Mouse (Mus musculus) embryonic facial prominence, embryonic 11.5 days (tissue): ENCODE data around the gene Ppp2r2c. TPM values are rescaled to one million over a fixed set of nuclear protein-coding genes. Genes with fewer than 3 reads are reported as not detected.
A peak's percentile ranks its signal among the peaks of the same experiment; 100 is the strongest.

Experiments
- ATAC-seq: fragments of 200-750 bp; cut with Nextera tagmentation; replicated peaks from 2 replicates; pipeline ENCODE4 v1.8.0; 2017; ENCODE audit warnings: low read depth; ENCODE audit not compliant: insufficient number of reproducible peaks, low FRiP score, low TSS enrichment
- DNase-seq: peaks from one replicate; pipeline ENCODE4 v3.0.0-alpha.2; 2015; ENCODE audit warnings: low spot score
- H3K27ac ChIP-seq: fragments of 300-500 bp; sonication (generic); replicated peaks from 2 replicates; pipeline ENCODE4 v1.5.1; 2014; ENCODE audit warnings: mild to moderate bottlenecking, low read depth, low read length, control low read depth
- H3K27me3 ChIP-seq: fragments of 300-500 bp; sonication (generic); 2 replicates; pipeline ENCODE4 v1.6.1; 2014; ENCODE audit warnings: mild to moderate bottlenecking, low read length, moderate library complexity, mixed read lengths; ENCODE audit not compliant: control insufficient read depth, insufficient read depth
- H3K36me3 ChIP-seq: fragments of 300-500 bp; sonication (generic); replicated peaks from 2 replicates; pipeline ENCODE4 v1.6.1; 2014; ENCODE audit warnings: low read depth, mild to moderate bottlenecking, low read length, moderate library complexity, mixed read lengths; ENCODE audit not compliant: control insufficient read depth, insufficient read depth
- H3K4me1 ChIP-seq: fragments of 300-500 bp; sonication (generic); 2 replicates; pipeline ENCODE4 v1.6.1; 2014; ENCODE audit warnings: low read length, mixed read lengths; ENCODE audit not compliant: control insufficient read depth, insufficient read depth
- H3K4me2 ChIP-seq: fragments of 300-500 bp; sonication (generic); 2 replicates; pipeline ENCODE4 v1.6.1; 2014; ENCODE audit warnings: low read depth, mild to moderate bottlenecking, control low read depth, low read length, moderate library complexity
- H3K4me3 ChIP-seq: fragments of 300-500 bp; sonication (generic); 2 replicates; pipeline ENCODE4 v1.5.1; 2014; ENCODE audit warnings: low read depth, low read length, control low read depth
- H3K9ac ChIP-seq: fragments of 300-500 bp; sonication (generic); replicated peaks from 2 replicates; pipeline ENCODE4 v1.6.1; 2014; ENCODE audit warnings: mild to moderate bottlenecking, control low read depth, low read length
- H3K9me3 ChIP-seq: fragments of 300-500 bp; sonication (generic); replicated peaks from 2 replicates; pipeline ENCODE4 v1.6.1; 2016; ENCODE audit warnings: mild to moderate bottlenecking, low read length, inconsistent platforms, mixed read lengths; ENCODE audit not compliant: control insufficient read depth
- WGBS: fragments of 180-500 bp; shearing (Covaris S2); extraction: QIAGEN DNeasy Blood & Tissue Kit; methylation state at CpG from one replicate; pipeline ENCODE4 v1.1.7; 2014; 5-methylcytosine and 5-hydroxymethylcytosine counted together
- polyA plus RNA-seq: library from polyadenylated mRNA; unstranded; fragments of >200 nt; fragmentation: Nextera tagmentation; extraction: Ambion mirVana; gene quantifications from 2 replicates; pipeline ENCODE4 v1.2.1, GENCODE M21; 2014

The Ppp2r2c gene
- polyA plus RNA-seq, 1 experiment from 2014 or later: 1.2 TPM

DNA sequence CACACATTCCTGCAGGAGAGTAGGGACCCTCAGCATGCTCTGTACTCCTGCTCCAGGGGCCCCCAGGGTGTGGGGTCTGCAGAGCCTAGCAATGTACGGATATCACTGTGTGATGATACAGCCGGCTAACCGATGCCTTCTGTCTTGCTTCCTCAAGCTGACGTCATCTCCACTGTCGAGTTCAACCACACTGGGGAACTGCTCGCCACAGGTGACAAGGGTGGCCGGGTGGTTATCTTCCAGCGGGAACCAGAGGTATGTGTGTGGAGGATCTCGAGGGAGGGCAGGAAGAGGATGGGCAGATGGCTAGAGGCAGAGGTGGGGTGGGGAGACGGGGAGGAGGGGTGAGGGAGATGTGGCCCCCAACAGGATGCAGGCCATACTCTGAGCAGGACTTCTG is 54.5 kb downstream of the Ppp2r2c start:
- Histone ChIP-seq H3K4me2 (no peak overlapping the region), H3K27ac (no peak overlapping the region), H3K9me3 (no peaks in the 10 kb centered on the region), H3K4me3 (no peak overlapping the region), H3K27me3 (no peaks in the 10 kb centered on the region), H3K36me3 (no peaks in the 10 kb centered on the region), H3K9ac (no peak overlapping the region), H3K4me1 (no peaks in the 10 kb centered on the region; the same call in 1 of the 2 replicates)
- no peak for ATAC-seq
- DNase-seq: no peak
- WGBS: 80% methylated on average over 10 of the region's 10 CpGs

DNA sequence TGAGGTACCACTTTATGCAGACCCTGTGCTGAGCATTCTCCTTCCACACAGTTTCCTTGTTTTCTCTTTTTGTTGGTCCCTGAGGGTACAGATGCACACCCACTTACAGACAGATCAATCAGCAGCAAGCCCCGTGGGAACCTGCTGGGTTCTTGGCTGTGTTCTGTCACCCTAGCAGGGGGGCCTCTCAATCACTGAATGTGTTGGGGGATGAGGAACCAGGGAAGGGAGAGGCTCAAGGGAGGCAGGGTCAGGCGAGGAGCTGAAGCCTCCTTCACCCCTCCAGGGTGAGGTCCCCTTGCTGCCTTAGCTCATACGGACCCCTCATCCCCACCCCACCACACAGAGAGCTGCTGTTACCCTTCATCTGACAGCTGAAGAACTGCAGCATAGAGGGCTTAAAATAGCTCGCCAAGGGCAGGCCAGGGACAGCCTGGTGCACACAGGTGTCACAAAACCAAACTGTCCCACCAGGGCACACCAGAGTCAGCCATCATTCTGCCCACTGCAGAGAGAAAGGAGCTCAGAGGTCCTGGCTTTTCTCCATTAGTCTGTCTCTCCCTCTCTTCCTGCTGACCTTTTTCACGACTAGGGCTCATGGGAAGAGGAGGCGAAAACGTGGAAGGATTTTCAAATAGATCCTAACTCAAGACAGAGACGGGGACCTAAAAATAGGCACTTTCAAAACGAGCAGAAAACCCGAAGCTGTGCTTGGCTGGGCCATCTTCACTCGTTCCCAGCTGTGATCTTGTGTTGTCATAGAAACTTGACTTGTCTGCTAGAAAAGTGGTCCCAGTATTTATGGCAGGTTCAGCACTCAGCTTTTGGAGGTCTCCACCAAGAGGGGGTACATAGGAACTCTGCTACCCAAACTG is 55.8 kb downstream of the Ppp2r2c start:
- ATAC-seq: no peak
- DNase-seq: no peak
- Histone ChIP-seq H3K4me3 (no peak overlapping the region), H3K9ac (no peak overlapping the region), H3K36me3 (no peaks in the 10 kb centered on the region), H3K27ac (no peak overlapping the region), H3K9me3 (no peaks in the 10 kb centered on the region), H3K4me2 (no peak overlapping the region), H3K4me1 (no peaks in the 10 kb centered on the region; the same call in 1 of the 2 replicates), H3K27me3 (no peaks in the 10 kb centered on the region)
- 53% methylated on average over 11 of the region's 11 CpGs for WGBS

DNA sequence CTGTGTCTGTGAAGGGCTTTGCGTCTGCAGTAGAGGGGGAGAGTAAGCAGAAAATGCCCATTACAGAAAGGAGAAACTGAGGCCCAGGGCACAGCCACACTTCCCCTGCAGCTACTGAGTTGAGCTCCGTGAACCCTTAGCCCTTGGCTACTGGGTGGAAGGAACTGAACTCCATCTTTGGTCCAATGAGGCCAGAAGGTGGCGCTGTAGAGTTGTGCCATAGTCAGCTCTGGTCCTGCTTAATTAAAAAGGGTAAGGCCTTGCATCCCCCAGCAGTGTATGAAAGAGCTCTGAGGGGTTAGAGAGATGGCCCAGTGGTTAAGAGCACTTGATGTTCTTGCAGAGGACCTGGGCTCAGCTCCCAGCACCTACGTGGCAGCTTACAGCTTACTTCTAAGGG is 60.4 kb downstream of the Ppp2r2c start:
- peak; percentile 26 for DNase-seq
- Histone ChIP-seq H3K4me2 (no peak overlapping the region), H3K27ac (no peak overlapping the region), H3K36me3 (no peaks in the 10 kb centered on the region), H3K9me3 (no peaks in the 10 kb centered on the region), H3K27me3 (no peaks in the 10 kb centered on the region), H3K9ac (no peak overlapping the region), H3K4me3 (no peak overlapping the region), H3K4me1 (no peaks in the 10 kb centered on the region)
- no peak for ATAC-seq
- 49% methylated on average over 4 of the region's 4 CpGs for WGBS

DNA sequence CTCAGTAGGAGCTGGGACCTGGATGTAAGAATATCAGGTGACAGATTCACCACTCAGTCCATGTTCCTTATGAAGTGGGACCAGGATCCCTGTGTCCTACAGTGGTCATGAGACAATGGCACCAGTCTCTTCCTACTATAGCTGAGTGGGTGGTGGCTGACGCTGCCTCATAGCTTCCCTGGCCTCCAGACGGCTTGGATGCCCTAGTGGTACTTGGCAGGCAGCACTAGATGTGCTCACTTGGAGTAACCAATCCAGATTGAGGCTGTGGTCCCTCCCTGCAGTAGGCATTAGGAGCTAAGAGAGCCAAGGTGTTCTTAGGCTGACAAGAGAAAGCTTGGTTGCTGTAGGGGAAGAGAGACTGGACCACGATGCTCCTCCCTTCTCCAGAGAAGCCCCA is 61.1 kb downstream of the Ppp2r2c start:
- 68% methylated on average over 3 of the region's 3 CpGs for WGBS
- Histone ChIP-seq H3K9me3 (no peaks in the 10 kb centered on the region), H3K9ac (no peak overlapping the region), H3K4me1 (no peaks in the 10 kb centered on the region), H3K27ac (no peak overlapping the region), H3K27me3 (no peaks in the 10 kb centered on the region), H3K4me3 (no peak overlapping the region), H3K4me2 (no peak overlapping the region), H3K36me3 (no peaks in the 10 kb centered on the region)
- DNase-seq: no peak
- no peak for ATAC-seq

DNA sequence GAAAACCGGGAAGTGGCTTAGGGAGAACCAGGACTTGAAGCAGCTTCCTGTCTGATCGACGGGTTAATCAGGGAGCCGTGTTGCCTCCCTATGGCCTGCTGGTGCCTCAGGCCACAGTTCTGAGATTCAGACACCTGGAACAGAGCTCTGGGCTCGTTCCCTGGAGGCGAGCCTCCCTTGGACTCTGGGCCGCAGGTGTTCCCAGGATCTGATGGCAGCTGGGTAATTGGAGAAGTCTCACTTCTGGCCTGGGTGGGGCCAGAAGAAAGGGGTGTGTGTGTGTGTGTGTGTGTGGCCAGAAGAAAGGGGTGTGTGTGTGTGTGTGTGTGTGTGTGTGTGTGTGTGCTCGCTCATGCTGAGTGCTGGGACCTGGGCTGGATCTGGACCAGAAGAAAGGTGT is 65.1 kb downstream of the Ppp2r2c start:
- Histone ChIP-seq H3K36me3 (no peaks in the 10 kb centered on the region), H3K27ac (no peak overlapping the region), H3K27me3 (no peaks in the 10 kb centered on the region), H3K4me3 (no peak overlapping the region), H3K4me1 (no peaks in the 10 kb centered on the region), H3K4me2 (no peak overlapping the region), H3K9ac (no peak overlapping the region), H3K9me3 (no peaks in the 10 kb centered on the region)
- WGBS: 41% methylated on average over 7 of the region's 8 CpGs
- peak; percentile 34 for DNase-seq
- ATAC-seq: no peak

DNA sequence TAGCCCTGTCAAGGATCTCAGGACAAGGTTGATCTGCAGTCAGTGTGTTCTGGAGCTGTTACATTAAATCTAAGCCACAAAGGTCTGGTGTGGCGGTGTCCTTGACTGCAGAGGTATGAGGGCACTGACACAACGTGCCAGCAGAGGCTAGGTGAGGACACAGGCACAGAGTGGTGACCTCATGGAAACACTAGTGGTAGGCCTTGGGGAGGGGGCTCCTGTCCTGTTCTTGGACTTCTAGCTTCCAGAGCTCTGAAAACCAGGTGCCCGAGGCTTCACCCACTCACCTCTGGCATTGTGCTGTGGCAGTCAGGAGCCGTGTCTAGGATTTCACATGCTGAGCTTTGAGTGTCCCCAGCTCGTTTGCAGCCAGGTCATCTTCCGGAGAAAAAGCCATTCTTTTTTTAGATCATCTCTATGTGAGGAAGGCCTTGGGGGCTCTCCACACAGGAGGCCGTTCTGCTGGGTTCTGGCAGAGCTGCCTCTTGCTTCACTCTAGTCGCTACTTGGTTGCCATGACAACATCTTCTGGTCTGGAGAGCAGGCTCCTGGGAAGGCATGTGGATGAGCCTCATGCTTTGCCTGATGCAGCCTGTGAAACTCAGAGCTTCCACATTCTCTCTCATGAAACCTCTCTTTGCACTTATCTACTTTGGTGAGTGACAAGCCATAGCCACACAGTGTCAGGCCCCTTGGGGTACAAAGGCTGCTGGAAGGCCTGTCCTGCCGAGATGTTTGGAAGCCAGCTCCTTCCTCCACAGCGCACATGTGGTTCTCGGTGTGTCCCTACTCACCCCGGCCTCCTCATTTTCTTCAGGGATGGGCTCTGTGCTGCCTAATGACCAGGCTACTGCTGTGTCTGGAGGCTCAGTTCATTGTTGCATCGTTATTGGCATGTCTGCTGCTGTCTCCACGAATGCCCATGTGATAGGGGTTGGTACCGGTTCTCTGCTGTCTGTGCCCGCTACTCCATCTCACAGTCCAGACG is 67.5 kb downstream of the Ppp2r2c start:
- DNase-seq: peak; percentile 56
- Histone ChIP-seq H3K27me3 (no peaks in the 10 kb centered on the region), H3K4me2 (no peak overlapping the region), H3K9me3 (no peaks in the 10 kb centered on the region), H3K9ac (no peak overlapping the region), H3K4me1 (no peaks in the 10 kb centered on the region), H3K4me3 (no peak overlapping the region), H3K27ac (no peak overlapping the region), H3K36me3 (no peaks in the 10 kb centered on the region)
- ATAC-seq: no peak
- WGBS: 65% methylated on average over 17 of the region's 17 CpGs

DNA sequence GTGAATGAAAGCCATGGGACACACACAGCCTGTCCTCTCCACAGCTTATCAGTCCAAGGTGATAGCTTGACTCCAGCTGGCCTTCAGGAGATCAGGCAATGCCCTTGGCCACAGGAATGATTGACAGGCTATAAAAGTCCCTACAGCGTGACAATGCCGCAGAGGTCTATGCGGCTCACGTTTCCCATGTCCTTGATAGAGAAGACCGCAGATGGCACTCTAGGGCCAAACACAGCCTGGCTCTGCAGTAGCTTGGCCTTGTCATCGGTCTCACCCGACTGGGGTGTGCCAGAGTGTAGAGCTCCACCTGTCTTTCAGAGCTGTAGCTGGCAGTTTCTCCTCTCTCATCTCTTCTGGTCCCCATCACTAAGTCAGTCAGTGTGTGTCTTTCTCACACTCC is 68.2 kb downstream of the Ppp2r2c start:
- 72% methylated on average over 7 of the region's 7 CpGs for WGBS
- Histone ChIP-seq H3K4me1 (no peaks in the 10 kb centered on the region), H3K4me3 (no peak overlapping the region), H3K27ac (no peak overlapping the region), H3K9ac (no peak overlapping the region), H3K27me3 (no peaks in the 10 kb centered on the region), H3K4me2 (no peak overlapping the region), H3K9me3 (no peaks in the 10 kb centered on the region), H3K36me3 (no peaks in the 10 kb centered on the region)
- no peak for DNase-seq
- ATAC-seq: no peak

DNA sequence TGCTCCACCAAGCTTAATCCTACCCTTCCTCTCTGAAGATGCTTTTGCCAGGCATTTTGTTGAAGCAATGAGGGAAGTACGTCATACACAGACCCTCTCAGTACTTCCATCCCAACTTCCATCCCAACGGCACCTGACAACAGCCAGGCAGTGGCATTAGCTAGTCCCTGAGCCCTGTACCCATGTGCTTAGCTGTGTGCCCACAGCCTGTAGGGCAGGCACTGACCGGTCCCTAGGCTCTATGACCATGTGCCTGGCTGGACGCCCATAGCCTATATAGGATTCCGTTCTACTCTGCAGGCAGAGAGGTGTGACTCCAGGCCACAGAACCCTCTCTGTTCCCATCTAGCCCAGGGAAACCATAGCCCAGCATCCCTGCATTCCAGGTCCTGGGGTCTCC is 69.7 kb downstream of the Ppp2r2c start:
- Histone ChIP-seq H3K4me3 (no peak overlapping the region), H3K27ac (no peak overlapping the region), H3K27me3 (no peaks in the 10 kb centered on the region), H3K4me1 (no peaks in the 10 kb centered on the region), H3K4me2 (no peak overlapping the region), H3K9ac (no peak overlapping the region), H3K36me3 (no peaks in the 10 kb centered on the region), H3K9me3 (no peaks in the 10 kb centered on the region)
- 92% methylated on average over 5 of the region's 5 CpGs for WGBS
- ATAC-seq (no peak), DNase-seq (no peak)
